Mouse (Mus musculus) intestine, embryonic 16.5 days (tissue): ENCODE data around the gene Il12a. TPM values are rescaled to one million over a fixed set of nuclear protein-coding genes. Genes with fewer than 3 reads are reported as not detected.

Source experiments
- ATAC-seq: fragments of 200-750 bp; cut with Nextera tagmentation; 2 replicates; pipeline ENCODE4 v1.8.0; 2017; ENCODE audit warnings: moderate TSS enrichment, moderate library complexity
- H3K27ac ChIP-seq: fragments of 300-500 bp; sonication (generic); 2 replicates; pipeline ENCODE4 v1.5.1; 2014; ENCODE audit warnings: mild to moderate bottlenecking, low read length
- H3K27me3 ChIP-seq: fragments of 300-500 bp; sonication (generic); replicated peaks from 2 replicates; pipeline ENCODE4 v1.6.1; 2014; ENCODE audit warnings: low read length, control low read depth, mixed read lengths; ENCODE audit not compliant: control insufficient read depth, insufficient read depth
- H3K36me3 ChIP-seq: fragments of 300-500 bp; sonication (generic); 2 replicates; pipeline ENCODE4 v1.6.1; 2014; ENCODE audit warnings: low read length, control low read depth; ENCODE audit not compliant: control insufficient read depth, insufficient read depth
- H3K4me1 ChIP-seq: fragments of 300-500 bp; sonication (generic); 2 replicates; pipeline ENCODE4 v1.6.1; 2014; ENCODE audit warnings: low read length, control low read depth, mixed read lengths; ENCODE audit not compliant: control insufficient read depth, insufficient read depth
- H3K4me2 ChIP-seq: fragments of 300-500 bp; sonication (generic); 2 replicates; pipeline ENCODE4 v1.6.1; 2014; ENCODE audit warnings: low read depth, low read length, control low read depth
- H3K4me3 ChIP-seq: fragments of 300-500 bp; sonication (generic); 2 replicates; pipeline ENCODE4 v1.5.1; 2014; ENCODE audit warnings: mild to moderate bottlenecking, low read length
- H3K9ac ChIP-seq: fragments of 300-500 bp; sonication (generic); 2 replicates; pipeline ENCODE4 v1.6.1; 2014; ENCODE audit warnings: low read depth, low read length
- H3K9me3 ChIP-seq: fragments of 300-500 bp; sonication (generic); 2 replicates; pipeline ENCODE4 v1.6.1; 2016; ENCODE audit warnings: low read length, control low read depth; ENCODE audit not compliant: control insufficient read depth
- WGBS: fragments of 180-500 bp; shearing (Covaris S2); extraction: QIAGEN DNeasy Blood & Tissue Kit; methylation state at CpG from one replicate; pipeline ENCODE4 v1.1.7; 2014; 5-methylcytosine and 5-hydroxymethylcytosine counted together
- polyA plus RNA-seq: library from polyadenylated mRNA; unstranded; fragments of >200 nt; fragmentation: Nextera tagmentation; extraction: Ambion mirVana; gene quantifications from 2 replicates; pipeline ENCODE4 v1.2.1, GENCODE M21; 2015

The Il12a gene
- polyA plus RNA-seq, result not detected in 2 replicates

DNA sequence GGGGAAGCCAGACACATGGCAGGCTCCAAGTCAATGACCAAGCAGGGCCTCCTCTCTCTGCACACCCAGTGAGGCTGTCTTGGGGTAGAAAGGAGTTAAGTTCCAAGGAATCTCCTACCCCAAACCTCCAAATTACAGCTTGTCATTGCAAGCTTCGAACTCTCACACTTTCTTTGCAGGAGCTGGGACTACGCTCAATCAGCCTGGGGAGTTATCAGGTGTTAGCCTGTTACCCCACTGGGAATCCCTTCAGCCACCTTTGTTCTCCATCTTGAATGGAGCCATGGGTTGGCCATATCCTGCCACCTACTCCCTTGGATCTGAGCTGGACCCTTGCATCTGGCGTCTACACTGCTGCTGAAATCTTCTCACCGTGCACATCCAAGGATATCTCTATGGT is at the start of gene Il12a:
Il12a (plus strand) TSS at position 301 of the 400 bp plus-strand sequence.
- H3K9me3 ChIP-seq, result no peaks in the 10 kb centered on the region
- no peaks in the 10 kb centered on the region for H3K27me3 ChIP-seq
- ATAC-seq, result no peak
- H3K4me2 ChIP-seq, result no peak within 1 kb of the TSS
- no peak within 1 kb of the TSS for H3K9ac ChIP-seq
- no peaks in the 10 kb centered on the region for H3K36me3 ChIP-seq
- no peak within 1 kb of the TSS for H3K27ac ChIP-seq
- H3K4me1 ChIP-seq, result no peaks in the 10 kb centered on the region
- no peak within 1 kb of the TSS for H3K4me3 ChIP-seq
- 92% methylated on average over 4 of the region's 4 CpGs for WGBS

DNA sequence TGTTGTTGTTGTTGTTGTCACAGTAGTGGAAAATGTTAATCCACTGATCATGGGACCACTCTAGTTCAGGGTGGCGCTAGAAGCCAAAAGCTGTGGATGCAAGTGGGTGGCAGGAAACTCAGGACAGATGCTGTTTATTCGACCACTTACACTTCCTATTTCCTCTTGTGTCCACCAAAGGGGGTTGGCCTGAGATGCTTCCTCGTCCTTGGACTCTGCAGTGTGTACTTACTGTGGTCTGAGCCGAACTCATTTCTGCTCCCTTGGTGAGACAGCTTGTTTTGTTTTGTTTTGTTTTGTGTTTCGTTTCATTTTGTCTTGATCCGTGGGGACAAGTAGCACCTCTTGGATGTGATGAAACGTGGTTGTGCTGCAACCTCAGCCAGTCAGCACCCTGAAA is 47.5 kb upstream of the Il12a start:
- 82% methylated on average over 7 of the region's 7 CpGs for WGBS
- ATAC-seq, result no peak

GRCm38 (mm10) chr3:68646387-68647130 is 43.9 kb upstream of the Il12a start:
- Histone ChIP-seq H3K9me3 (no peaks in the 10 kb centered on the region), H3K9ac (no peak overlapping the region), H3K27ac (no peak overlapping the region), H3K4me1 (no peaks in the 10 kb centered on the region), H3K4me3 (no peak overlapping the region), H3K27me3 (no peaks in the 10 kb centered on the region), H3K4me2 (no peak overlapping the region), H3K36me3 (no peaks in the 10 kb centered on the region)
- WGBS, result 85% methylated on average over 6 of the region's 6 CpGs
- no peak for ATAC-seq

More for the DNA sequence above, 47.5 kb upstream of the Il12a start:
- Histone ChIP-seq H3K4me2 (no peak overlapping the region), H3K27ac (no peak overlapping the region), H3K36me3 (no peaks in the 10 kb centered on the region), H3K4me1 (no peaks in the 10 kb centered on the region), H3K4me3 (no peak overlapping the region), H3K9ac (no peak overlapping the region), H3K9me3 (no peaks in the 10 kb centered on the region), H3K27me3 (no peaks in the 10 kb centered on the region)

DNA sequence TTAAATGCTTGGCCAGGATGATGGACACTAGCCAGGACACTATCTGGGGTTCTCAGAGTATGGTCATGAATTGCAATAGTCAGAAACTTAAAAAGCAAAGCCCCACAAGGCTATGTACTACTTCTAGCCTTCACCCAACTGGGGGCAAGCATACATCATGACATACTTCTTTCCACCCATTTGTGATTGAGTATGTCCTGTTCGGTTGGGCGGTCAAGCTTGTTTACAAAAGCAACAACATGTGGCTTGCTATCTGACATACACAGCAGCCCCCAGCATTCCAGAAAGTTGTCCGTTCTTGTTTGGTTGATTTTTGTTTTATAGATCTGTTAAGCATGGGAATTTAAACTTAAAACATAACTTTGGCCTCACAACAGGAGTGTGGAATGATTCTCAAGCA is 43.2 kb upstream of the Il12a start:
- H3K9me3 ChIP-seq, result no peaks in the 10 kb centered on the region
- no peak overlapping the region for H3K4me2 ChIP-seq
- H3K27me3 ChIP-seq, result no peaks in the 10 kb centered on the region
- no peak overlapping the region for H3K9ac ChIP-seq
- no peak overlapping the region for H3K27ac ChIP-seq
- H3K4me3 ChIP-seq, result no peak overlapping the region
- H3K36me3 ChIP-seq, result no peaks in the 10 kb centered on the region
- 69% methylated on average over 3 of the region's 3 CpGs for WGBS
- H3K4me1 ChIP-seq, result no peaks in the 10 kb centered on the region
- ATAC-seq, result no peak

- WGBS, result 90% methylated on average over 3 of the region's 3 CpGs
- Histone ChIP-seq H3K9me3 (no peaks in the 10 kb centered on the region), H3K9ac (no peak overlapping the region), H3K4me2 (no peak overlapping the region), H3K4me1 (no peaks in the 10 kb centered on the region), H3K27ac (no peak overlapping the region), H3K4me3 (no peak overlapping the region), H3K27me3 (no peaks in the 10 kb centered on the region), H3K36me3 (no peaks in the 10 kb centered on the region)
- no peak for ATAC-seq
Measured at GRCm38 (mm10) chr3:68650251-68650650, 40.2 kb upstream of the Il12a start.

- Histone ChIP-seq H3K4me3 (no peak overlapping the region), H3K27ac (no peak overlapping the region), H3K27me3 (no peaks in the 10 kb centered on the region), H3K4me1 (no peaks in the 10 kb centered on the region), H3K36me3 (no peaks in the 10 kb centered on the region), H3K9me3 (no peaks in the 10 kb centered on the region), H3K9ac (no peak overlapping the region), H3K4me2 (no peak overlapping the region)
- WGBS, result 73% methylated on average over 4 of the region's 4 CpGs
- ATAC-seq, result no peak
Measured at GRCm38 (mm10) chr3:68656607-68657352, 33.7 kb upstream of the Il12a start.

DNA sequence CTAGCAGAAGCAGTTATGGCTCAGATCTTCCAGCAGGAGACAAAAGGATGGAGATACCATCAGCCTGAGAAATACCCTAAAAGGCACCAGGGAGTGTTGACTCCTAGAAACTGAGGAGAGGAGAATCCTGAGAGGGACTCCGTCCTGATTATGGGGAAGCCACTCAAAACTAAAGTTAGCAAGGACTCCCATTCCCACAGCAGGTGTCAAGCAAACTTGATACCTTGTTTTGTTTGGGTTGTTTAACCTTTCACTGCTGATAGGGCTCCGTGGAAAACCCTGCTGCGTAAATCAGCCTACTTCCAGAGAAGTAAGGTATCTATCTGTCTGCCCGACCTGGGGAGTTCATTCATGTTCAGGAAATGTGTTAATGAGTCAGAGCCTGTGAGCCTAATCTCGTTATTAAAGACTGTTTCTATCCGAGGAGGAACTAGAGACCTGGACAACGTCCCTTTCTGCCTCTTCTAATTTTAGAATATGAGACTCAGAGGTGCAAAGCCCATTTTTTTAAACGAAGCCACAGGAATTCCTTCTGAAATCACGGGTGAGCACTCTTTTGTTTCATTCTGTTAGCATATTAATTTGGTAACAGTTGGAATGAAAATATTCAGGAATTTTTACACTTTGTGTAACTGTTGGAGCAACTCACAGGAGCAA is 32.7 kb upstream of the Il12a start:
- H3K4me1 ChIP-seq, result no peaks in the 10 kb centered on the region
- no peak overlapping the region for H3K9ac ChIP-seq
- H3K4me2 ChIP-seq, result no peak overlapping the region
- H3K4me3 ChIP-seq, result no peak overlapping the region
- H3K27me3 ChIP-seq, result no peaks in the 10 kb centered on the region
- 33% methylated on average over 9 of the region's 9 CpGs for WGBS
- H3K36me3 ChIP-seq, result no peaks in the 10 kb centered on the region
- ATAC-seq, result no peak
- no peak overlapping the region for H3K27ac ChIP-seq
- H3K9me3 ChIP-seq, result no peaks in the 10 kb centered on the region

DNA sequence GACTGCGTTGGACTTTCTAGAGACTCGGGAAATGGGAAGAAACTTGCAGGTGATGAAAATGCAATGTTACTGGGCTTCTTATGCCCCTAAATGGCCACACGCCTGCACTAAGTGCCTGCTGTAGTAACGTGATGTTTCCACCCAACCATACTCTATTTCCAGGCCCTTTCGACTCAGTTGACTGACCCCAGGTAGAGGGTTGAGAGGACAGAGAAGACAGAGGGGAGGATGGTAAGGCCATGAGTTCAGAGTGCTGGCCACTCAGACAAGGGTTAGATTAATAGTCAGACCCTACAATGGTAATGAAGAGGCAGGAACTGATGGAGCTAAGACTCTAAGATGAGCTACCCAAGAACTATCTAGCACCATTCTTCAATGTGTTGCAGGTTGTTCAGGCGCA is 30.4 kb upstream of the Il12a start:
- H3K27ac ChIP-seq, result no peak overlapping the region
- H3K4me1 ChIP-seq, result no peaks in the 10 kb centered on the region
- ATAC-seq, result no peak
- no peak overlapping the region for H3K4me3 ChIP-seq
- H3K27me3 ChIP-seq, result no peaks in the 10 kb centered on the region
- no peaks in the 10 kb centered on the region for H3K36me3 ChIP-seq
- no peaks in the 10 kb centered on the region for H3K9me3 ChIP-seq
- H3K4me2 ChIP-seq, result no peak overlapping the region
- H3K9ac ChIP-seq, result no peak overlapping the region
- WGBS, result 94% methylated on average over 6 of the region's 6 CpGs

GRCm38 (mm10) chr3:68660538-68660937 is 29.9 kb upstream of the Il12a start:
- H3K9ac ChIP-seq, result no peak overlapping the region
- no peak overlapping the region for H3K27ac ChIP-seq
- no peaks in the 10 kb centered on the region for H3K9me3 ChIP-seq
- WGBS, result 64% methylated on average over 4 of the region's 4 CpGs
- no peak overlapping the region for H3K4me3 ChIP-seq
- no peaks in the 10 kb centered on the region for H3K36me3 ChIP-seq
- H3K27me3 ChIP-seq, result no peaks in the 10 kb centered on the region
- H3K4me2 ChIP-seq, result no peak overlapping the region
- H3K4me1 ChIP-seq, result no peaks in the 10 kb centered on the region
- no peak for ATAC-seq
